Mouse (Mus musculus): ENCODE results near the gene Slc22a8. TPM values are rescaled to one million over a fixed set of nuclear protein-coding genes. Genes with fewer than 3 reads are reported as not detected.

Gene Slc22a8
- polyA plus RNA-seq (2016; fragmentation: Nextera tagmentation; extraction: Ambion mirVana), result 0.62 and 0.83 TPM in 2 replicates

DNA sequence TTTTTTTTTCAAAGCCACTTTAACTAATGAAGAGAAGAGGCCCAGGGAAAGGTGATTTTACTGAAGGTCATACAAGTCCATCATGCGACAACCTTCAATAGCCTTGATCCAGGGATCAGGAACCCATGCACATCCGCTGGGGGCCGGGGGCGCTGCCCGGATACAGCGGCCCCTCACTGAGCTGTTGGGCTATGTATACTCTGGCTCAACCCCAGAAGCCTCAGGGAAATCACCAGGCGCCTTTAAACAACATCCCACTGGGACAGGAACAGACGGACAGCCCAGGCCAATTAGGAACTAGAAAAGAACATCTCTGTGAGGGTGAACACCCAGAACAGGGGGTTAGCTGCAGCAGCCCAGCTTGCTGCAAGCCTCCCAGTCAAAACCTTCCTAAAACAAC is at the start of gene Slc22a8:
Gene Slc22a8 (plus strand): TSS at position 301 of the 400 bp plus-strand sequence.
- WGBS, result 67% methylated on average over 8 of the region's 8 CpGs
- H3K9ac ChIP-seq, result no peak within 1 kb of the TSS
- H3K4me1 ChIP-seq, result 0 out of 2 replicates have a peak, but pooled peaks cover 9% of the 10 kb centered on the region
- H3K4me3 ChIP-seq, result no peak within 1 kb of the TSS
- no peak within 1 kb of the TSS for H3K4me2 ChIP-seq (replicated peaks)
- no peaks in the 10 kb centered on the region for H3K36me3 ChIP-seq
- no peak within 1 kb of the TSS for H3K27ac ChIP-seq
- ATAC-seq (ENCODE audit: low FRiP score, low read depth), result no peak
- no peaks in the 10 kb centered on the region for H3K9me3 ChIP-seq
- no peaks in the 10 kb centered on the region for H3K27me3 ChIP-seq (replicated peaks)

DNA sequence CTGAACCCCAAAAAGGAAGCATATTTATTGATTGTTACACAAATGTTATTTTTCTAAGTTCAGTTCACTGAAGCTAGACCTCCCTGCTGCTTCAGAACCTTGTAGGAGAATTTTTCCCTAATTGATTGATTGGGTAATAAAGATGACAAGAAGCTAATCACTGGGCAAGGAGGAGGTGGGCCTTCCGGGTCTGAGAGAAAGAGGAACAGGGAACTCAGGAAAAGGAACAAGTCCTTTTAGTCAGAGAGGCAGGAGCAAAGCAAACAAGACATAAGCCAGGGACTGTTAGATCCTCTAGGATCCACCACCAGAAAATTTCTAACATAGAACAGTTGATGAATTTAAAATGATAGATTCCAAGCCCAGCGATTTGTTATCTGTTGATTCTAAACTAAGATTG is 32.2 kb upstream of the Slc22a8 start:
- Histone ChIP-seq H3K4me3 (no peak overlapping the region), H3K9ac (no peak overlapping the region), H3K27ac (no peak overlapping the region), H3K9me3 (no peaks in the 10 kb centered on the region), H3K4me1 (no peaks in the 10 kb centered on the region), H3K4me2 (replicated peaks) (no peak overlapping the region), H3K36me3 (no peaks in the 10 kb centered on the region), H3K27me3 (replicated peaks) (no peaks in the 10 kb centered on the region)
- 50% methylated on average over 2 of the region's 2 CpGs for WGBS
- ATAC-seq (ENCODE audit: low FRiP score, low read depth), result no peak

DNA sequence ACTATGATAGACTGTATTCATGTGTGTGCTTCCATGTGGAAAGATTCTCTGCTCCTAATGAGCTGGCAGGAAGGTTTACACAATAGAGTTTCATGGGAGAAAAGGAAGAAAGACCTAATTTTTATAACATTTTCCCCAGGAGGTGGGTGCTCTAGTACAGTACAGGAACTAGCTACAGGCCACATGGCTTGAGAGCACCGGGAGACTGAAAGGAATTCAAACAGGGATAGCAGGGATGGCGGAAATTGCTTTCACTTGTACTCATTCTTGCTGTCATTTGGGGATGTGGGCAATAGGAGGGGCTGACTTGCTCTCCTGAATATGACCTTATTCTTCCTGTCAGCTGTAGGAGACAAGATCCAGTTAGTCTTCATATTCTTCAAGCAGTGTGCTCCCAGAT is 27.0 kb upstream of the Slc22a8 start:
- no peak for ATAC-seq (ENCODE audit: low FRiP score, low read depth)
- Histone ChIP-seq H3K4me1 (no peaks in the 10 kb centered on the region), H3K27me3 (replicated peaks) (no peaks in the 10 kb centered on the region), H3K36me3 (no peaks in the 10 kb centered on the region), H3K4me2 (replicated peaks) (no peak overlapping the region), H3K9ac (no peak overlapping the region), H3K27ac (no peak overlapping the region), H3K9me3 (no peaks in the 10 kb centered on the region), H3K4me3 (no peak overlapping the region)
- 65% methylated on average over 2 of the region's 2 CpGs for WGBS

DNA sequence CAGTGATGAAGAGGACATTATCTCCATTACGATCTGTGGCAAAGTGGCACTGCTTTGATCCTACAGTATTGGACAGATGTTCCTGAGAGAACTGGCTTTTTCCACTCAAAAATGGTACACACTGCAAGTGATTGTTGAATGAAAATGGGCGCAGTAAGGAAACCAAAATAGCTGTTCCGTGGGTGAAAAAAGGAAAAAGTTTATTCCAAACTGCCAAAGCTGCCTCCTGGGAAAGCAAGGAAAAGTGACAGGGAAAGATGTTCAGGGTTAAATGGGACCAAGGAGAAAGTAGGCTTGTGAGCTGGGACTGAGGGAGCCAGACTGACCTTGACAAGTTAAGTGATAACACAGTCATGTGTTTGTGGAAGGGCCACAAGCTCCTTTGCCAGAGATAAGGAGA is 26.6 kb upstream of the Slc22a8 start:
- WGBS, result 85% methylated on average over 3 of the region's 3 CpGs
- H3K4me1 ChIP-seq, result no peaks in the 10 kb centered on the region
- H3K9ac ChIP-seq, result no peak overlapping the region
- ATAC-seq (ENCODE audit: low FRiP score, low read depth), result no peak
- no peaks in the 10 kb centered on the region for H3K36me3 ChIP-seq
- H3K9me3 ChIP-seq, result no peaks in the 10 kb centered on the region
- H3K4me3 ChIP-seq, result no peak overlapping the region
- H3K27me3 ChIP-seq (replicated peaks), result no peaks in the 10 kb centered on the region
- no peak overlapping the region for H3K4me2 ChIP-seq (replicated peaks)
- no peak overlapping the region for H3K27ac ChIP-seq

DNA sequence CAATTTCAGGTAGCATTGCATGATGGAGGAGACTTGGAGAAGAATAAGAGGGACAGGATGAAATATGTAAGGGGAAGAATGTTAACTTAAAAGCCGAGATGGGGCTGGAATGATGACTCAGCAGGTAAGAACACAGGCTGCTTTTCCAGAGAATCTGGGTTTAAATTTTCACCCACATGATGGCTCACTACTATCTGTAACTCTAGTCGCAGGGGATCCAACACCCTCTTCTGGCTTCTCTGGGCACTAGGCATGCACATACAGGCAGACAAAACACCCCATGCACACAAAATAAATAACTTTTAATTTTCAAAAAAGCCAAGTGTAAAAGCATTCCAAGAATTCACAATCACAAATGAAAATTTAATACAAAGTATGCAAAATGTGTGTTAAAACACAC is 25.8 kb upstream of the Slc22a8 start:
- ATAC-seq (ENCODE audit: low FRiP score, low read depth), result no peak
- WGBS, result 72% methylated on average over 2 of the region's 2 CpGs

DNA sequence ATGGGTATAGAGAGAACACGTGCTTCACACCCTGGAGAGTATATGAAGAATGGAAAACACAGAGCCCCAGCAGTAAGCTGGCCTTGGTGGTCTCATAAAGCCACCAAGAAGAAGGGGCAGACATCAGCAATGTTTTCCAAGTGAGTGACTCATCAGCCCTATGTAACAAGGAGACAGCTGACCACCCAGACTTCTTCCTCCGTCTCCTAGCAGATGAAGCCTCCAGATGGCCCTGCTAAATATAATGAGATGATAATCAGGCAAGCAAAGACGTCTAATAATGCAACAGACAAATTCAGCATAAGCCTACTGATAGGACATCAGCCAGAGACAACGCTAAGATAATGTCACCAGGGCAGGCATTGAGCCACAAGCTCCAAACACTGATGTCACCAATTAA is 25.1 kb upstream of the Slc22a8 start:
- no peak overlapping the region for H3K4me3 ChIP-seq
- no peak overlapping the region for H3K27ac ChIP-seq
- H3K4me2 ChIP-seq (replicated peaks), result no peak overlapping the region
- no peaks in the 10 kb centered on the region for H3K27me3 ChIP-seq (replicated peaks)
- no peak overlapping the region for H3K9ac ChIP-seq
- H3K4me1 ChIP-seq, result no peaks in the 10 kb centered on the region
- no peaks in the 10 kb centered on the region for H3K9me3 ChIP-seq
- ATAC-seq (ENCODE audit: low FRiP score, low read depth), result no peak
- H3K36me3 ChIP-seq, result no peaks in the 10 kb centered on the region
- 54% methylated on average over 4 of the region's 4 CpGs for WGBS

More for the DNA sequence above, 25.8 kb upstream of the Slc22a8 start:
- no peak overlapping the region for H3K9ac ChIP-seq
- H3K36me3 ChIP-seq, result no peaks in the 10 kb centered on the region
- H3K4me2 ChIP-seq (replicated peaks), result no peak overlapping the region
- no peak overlapping the region for H3K4me3 ChIP-seq
- H3K27ac ChIP-seq, result no peak overlapping the region
- H3K9me3 ChIP-seq, result no peaks in the 10 kb centered on the region
- H3K4me1 ChIP-seq, result no peaks in the 10 kb centered on the region
- no peaks in the 10 kb centered on the region for H3K27me3 ChIP-seq (replicated peaks)

DNA sequence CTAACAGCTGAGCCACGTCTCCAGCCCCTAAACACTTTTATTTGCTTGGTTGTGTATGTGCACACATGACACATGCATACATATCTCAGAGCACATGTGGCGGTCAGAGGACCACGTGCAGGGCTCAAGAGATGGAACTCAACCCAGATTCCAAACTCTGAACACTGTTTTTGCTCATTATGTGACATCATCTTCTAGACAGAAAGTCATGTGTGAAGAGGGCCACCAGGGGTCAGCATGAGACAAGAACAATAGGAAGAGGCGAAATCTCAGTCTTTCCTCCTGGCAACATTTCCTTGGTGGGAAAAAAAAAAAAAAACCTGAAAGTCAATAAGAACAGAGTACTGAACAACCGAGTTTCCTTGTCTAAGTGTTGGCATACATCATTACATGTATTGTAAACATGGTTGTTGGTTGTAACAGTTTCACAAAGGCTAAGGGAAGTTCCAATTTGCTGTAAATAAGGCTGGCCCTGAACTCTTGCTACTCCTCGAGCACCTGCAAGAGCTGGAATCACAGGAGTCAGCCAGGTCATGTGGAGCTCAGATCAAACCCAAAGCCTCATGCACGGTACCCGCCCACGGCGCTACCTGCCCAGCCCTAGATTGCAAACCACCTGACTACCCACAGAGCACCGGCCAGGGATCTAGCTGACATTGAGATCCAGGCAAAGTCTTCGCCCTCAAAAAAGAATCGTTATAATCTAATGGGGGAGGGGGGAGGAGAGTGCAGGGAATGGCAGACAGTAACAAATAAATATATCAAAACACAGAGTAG is 23.8 kb upstream of the Slc22a8 start:
- Histone ChIP-seq H3K4me2 (replicated peaks) (no peak overlapping the region), H3K9ac (no peak overlapping the region), H3K27ac (no peak overlapping the region), H3K36me3 (no peaks in the 10 kb centered on the region), H3K4me1 (no peaks in the 10 kb centered on the region), H3K4me3 (no peak overlapping the region), H3K27me3 (replicated peaks) (no peaks in the 10 kb centered on the region), H3K9me3 (no peaks in the 10 kb centered on the region)
- no peak for ATAC-seq (ENCODE audit: low FRiP score, low read depth)
- 55% methylated on average over 13 of the region's 13 CpGs for WGBS

DNA sequence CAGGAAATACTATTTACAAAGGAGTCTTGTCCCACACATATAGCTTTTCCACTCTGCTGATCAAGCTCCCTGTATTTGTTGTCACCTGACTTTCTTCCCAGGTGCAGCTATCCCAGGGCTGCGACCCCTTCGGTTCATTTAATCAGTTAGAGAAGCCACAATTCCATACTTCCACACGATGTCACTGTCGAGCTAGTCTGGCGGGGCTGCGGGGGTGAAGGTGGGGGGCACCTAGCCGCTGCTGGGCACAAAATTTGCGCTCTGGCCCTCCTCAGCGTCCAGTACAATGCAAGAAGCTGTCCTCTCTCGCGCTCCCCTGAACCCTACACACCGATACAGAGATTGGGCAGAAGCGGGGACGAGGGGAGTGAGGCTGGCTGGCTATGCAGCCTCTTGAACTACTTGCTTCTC is 21.6 kb upstream of the Slc22a8 start:
- Histone ChIP-seq H3K27ac (no peak overlapping the region), H3K9me3 (no peaks in the 10 kb centered on the region), H3K4me2 (replicated peaks) (peak overlapping the region; percentile 59), H3K36me3 (no peaks in the 10 kb centered on the region), H3K27me3 (replicated peaks) (no peaks in the 10 kb centered on the region), H3K9ac (no peak overlapping the region), H3K4me3 (0 out of 2 replicates have a peak overlapping the region, but pooled peaks have one; percentile 7), H3K4me1 (no peaks in the 10 kb centered on the region)
- WGBS, result 6% methylated on average over 14 of the region's 14 CpGs
- ATAC-seq (ENCODE audit: low FRiP score, low read depth), result peak; percentile 67

DNA sequence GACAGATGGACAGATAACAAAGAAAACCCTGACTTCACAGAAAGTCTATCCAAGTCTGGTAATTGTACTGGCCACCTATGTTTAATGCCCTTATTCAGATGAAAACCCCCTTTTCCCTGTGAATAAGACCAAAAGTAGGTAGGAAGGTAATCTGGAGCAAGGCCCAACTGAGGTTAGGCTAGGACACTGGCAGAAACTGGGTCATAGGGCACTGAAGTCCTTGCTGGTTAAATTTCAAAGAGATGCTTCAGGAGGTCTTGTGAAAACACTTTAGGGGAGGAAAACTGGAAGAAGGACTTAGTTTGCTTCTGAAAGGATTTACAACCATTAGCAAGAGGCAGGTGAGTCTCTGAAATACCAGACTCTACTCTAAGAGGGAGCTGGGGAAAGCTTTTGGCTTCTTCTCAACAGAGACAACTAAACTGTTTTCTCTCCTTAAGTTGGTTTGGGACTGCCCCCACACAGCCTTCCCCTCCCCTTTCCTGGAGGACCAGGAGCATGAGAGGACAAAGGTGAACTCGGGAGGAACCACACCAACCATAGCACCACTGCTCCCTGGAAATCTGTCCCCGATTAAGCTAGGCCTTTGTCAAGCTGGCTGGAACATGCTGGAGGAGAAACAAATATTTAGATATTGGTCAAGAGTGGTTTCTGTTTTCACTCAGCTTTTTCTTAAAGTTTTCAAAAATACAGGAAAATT is 20.6 kb upstream of the Slc22a8 start:
- no peak overlapping the region for H3K4me3 ChIP-seq
- no peaks in the 10 kb centered on the region for H3K4me1 ChIP-seq
- no peak overlapping the region for H3K4me2 ChIP-seq (replicated peaks)
- whole genome bisulfite sequencing, result 61% methylated on average over 2 of the region's 2 CpGs
- ATAC-seq (ENCODE audit: low FRiP score, low read depth), result no peak
- no peaks in the 10 kb centered on the region for H3K36me3 ChIP-seq
- H3K9me3 ChIP-seq, result no peaks in the 10 kb centered on the region
- H3K27me3 ChIP-seq (replicated peaks), result no peaks in the 10 kb centered on the region
- H3K27ac ChIP-seq, result no peak overlapping the region
- H3K9ac ChIP-seq, result no peak overlapping the region

DNA sequence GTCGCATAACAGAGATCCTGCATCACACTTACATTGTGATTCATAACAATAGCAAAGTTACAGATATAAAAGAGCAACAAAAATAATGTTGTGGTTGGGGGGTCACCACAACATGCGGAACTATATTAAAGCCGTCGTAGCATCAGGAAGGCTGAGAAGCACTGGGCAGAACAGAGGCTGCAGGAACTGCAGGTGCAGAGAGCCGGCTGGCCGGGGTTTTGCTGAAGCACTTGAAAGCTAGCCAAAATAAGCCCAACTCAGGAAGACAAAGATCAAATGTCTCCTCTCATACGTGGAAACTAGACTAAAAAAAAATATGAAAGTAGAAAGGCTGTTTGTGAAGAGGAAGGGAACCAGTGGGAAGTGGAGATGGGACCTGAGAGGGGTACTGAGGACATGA is 19.3 kb upstream of the Slc22a8 start:
- no peak for ATAC-seq (ENCODE audit: low FRiP score, low read depth)
- WGBS, result 77% methylated on average over 7 of the region's 7 CpGs
- Histone ChIP-seq H3K27ac (no peak overlapping the region), H3K9me3 (no peaks in the 10 kb centered on the region), H3K36me3 (no peaks in the 10 kb centered on the region), H3K4me1 (no peaks in the 10 kb centered on the region), H3K9ac (no peak overlapping the region), H3K4me3 (no peak overlapping the region), H3K4me2 (replicated peaks) (no peak overlapping the region), H3K27me3 (replicated peaks) (no peaks in the 10 kb centered on the region)

DNA sequence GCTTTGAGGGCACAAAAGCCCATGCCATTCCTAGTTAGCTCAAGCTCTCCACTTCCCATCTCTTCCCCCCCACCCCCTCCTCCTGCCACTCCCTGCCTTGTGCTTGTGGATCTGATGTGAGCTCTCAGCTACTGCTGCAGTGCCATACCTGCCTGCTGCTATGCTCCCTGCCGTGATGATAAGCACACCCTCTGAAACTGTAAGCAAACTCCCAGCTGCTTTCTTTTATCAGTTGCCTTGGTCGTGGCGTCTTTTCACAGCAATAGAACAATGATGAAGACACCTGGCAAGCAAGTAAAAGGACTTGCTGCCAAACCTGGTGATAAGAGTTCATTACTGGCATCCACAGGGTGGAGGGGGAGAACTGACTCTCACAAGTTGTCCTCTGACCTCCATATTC is 18.6 kb upstream of the Slc22a8 start:
- Histone ChIP-seq H3K9me3 (no peaks in the 10 kb centered on the region), H3K4me2 (replicated peaks) (no peak overlapping the region), H3K27ac (no peak overlapping the region), H3K36me3 (no peaks in the 10 kb centered on the region), H3K4me1 (no peaks in the 10 kb centered on the region), H3K4me3 (no peak overlapping the region), H3K9ac (no peak overlapping the region), H3K27me3 (replicated peaks) (no peaks in the 10 kb centered on the region)
- no peak for ATAC-seq (ENCODE audit: low FRiP score, low read depth)
- 48% methylated on average over 3 of the region's 3 CpGs for WGBS

DNA sequence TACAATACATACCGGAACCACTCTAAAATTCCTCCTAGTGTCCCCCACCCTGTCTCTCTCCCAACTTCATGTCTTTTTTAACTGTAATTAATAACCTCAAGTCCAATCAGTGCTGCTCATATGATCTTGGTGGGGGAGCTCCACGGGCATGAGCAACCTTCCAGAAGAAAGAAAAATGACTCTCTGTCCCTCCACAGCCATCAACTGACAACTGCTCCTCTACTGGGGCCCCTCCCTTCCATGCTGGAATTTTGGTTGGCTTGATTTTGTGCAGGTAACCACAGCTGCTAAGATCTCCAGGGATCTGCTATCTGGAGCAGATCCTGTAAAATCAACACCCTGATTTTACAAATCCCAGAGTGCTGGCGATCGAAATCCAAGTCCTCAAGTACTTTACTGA is 13.6 kb upstream of the Slc22a8 start:
- Histone ChIP-seq H3K9me3 (no peaks in the 10 kb centered on the region), H3K4me3 (no peak overlapping the region), H3K4me2 (replicated peaks) (no peak overlapping the region), H3K36me3 (no peaks in the 10 kb centered on the region), H3K27ac (no peak overlapping the region), H3K27me3 (replicated peaks) (no peaks in the 10 kb centered on the region), H3K4me1 (peaks cover 8% of the 10 kb centered on the region; the same call in 1 of the 2 replicates), H3K9ac (no peak overlapping the region)
- ATAC-seq (ENCODE audit: low FRiP score, low read depth), result no peak
- WGBS, result 85% methylated on average over 4 of the region's 4 CpGs

All from neural tube, embryonic 12.5 days (tissue).